Mouse (Mus musculus) kidney, adult 2 months (tissue): Measurements from ENCODE around the gene Mlst8.

Experiments used
- CTCF ChIP-seq: fragments of 200-500 bp; conservative IDR thresholded peaks from 2 replicates; pipeline ENCODE4 v1.5.1; 2011; ENCODE audit warnings: low read depth, mild to moderate bottlenecking, control low read depth, low read length, moderate library complexity, mixed read lengths; ENCODE audit not compliant: insufficient read depth, insufficient read length
- POLR2A ChIP-seq: fragments of 200-500 bp; IDR thresholded peaks from one replicate; pipeline ENCODE4 v1.6.1; 2011; ENCODE audit warnings: low read depth, low read length, control low read depth

DNA sequence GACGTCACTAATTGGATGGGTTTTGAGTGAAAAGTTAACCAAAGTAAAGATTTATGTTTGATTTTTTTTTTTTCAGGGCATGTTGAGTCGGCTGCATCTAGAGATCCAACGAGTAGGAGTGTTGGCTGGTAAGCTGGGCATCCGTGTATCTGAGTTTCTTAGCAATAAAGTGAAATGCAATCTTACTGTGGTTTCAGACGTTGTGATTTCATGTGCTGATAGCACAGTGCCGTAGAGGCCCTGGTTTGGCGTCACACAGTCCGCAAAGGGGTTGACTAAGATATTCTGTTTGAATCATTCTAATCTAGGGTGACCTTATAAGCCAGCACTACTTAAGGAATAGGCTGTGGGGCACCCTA lies 49.7 kb upstream of the Mlst8 start:
- TF ChIP-seq CTCF, result no peak
- TF ChIP-seq POLR2A, result no peak
